Mouse (Mus musculus) 416B (cell line): ENCODE measurements around the gene Slc12a7.

ENCODE experiments used
- DNase-seq: peaks from one replicate; pipeline ENCODE4 v3.0.0; 2011; ENCODE audit warnings: low read depth

Gene Slc12a7

DNA sequence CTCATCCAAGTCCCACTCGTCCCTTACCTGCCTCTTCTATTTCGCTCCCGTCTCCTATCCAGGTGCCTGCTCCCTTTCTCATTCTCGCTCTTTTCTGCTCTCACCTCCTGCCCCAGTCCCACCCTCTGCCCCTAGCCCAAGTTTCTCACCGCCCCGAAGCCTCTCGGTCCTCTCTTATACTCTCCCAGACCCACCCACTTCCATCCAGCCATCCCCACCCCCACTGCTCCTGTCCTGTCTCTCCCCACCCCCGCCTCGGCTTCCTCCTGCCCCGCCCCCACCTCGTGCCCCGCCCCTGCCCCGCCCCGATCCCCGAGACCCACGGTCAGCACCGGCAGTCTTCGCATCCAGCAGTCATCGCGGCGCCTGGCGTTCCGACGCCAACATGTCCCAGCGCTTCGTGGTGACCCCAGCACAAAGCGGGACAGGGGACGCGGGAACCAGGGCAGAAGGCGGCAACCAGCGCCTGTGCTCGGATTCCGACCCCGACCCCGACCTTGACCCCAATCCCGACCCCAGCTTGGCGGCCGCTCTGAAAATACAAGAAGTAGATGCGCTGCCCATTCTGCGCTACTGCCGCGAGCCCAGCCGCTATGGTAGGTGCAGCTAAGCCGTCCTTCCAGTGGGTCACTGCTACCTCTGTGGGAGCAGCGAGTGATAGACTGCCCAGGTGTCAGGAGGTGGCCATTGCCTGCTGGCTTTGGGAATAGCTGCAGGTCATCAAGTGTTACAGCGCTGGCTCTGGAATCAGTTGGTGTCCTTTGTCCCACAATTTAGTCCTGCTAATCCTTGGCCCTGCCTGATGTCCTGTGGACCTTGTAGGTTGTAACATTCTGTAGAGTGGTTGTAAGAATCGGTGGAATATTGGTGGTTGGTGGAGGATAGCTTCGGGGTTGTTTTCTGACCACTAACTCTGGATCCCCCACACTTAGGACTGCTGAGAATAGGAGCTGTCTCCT lies at the start of gene Slc12a7:
Gene Slc12a7, plus strand, starts transcription at position 353 of the 959 bp plus-strand sequence.
- DNase-seq = no peak

DNA sequence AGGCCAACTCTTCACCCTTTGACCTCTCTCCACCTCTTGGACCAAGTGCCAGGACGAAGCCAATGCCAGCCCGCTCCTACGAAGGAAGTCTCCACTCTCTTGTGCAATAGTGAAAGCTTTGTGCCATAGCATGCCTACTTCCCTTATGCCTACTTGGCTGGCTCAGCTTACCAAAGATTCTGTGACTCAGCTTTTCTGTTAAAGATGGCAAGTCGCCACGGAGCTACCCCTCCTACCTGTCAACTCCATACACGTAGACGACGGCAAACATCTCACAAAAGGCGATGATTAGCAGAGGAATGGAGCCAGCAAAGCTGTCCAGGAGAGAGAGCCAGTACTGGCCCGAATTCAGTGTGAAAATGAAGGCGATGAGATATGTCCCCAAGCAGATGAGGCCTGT lies 49.2 kb upstream of the Slc12a7 start:
- DNase-seq = peak; percentile 66

GRCm38 (mm10) chr13:73684412-73684811 lies 48.5 kb upstream of the Slc12a7 start:
- no peak for DNase-seq

- no peak for DNase-seq
Observed at GRCm38 (mm10) chr13:73685502-73685901, 47.4 kb upstream of the Slc12a7 start.

DNA sequence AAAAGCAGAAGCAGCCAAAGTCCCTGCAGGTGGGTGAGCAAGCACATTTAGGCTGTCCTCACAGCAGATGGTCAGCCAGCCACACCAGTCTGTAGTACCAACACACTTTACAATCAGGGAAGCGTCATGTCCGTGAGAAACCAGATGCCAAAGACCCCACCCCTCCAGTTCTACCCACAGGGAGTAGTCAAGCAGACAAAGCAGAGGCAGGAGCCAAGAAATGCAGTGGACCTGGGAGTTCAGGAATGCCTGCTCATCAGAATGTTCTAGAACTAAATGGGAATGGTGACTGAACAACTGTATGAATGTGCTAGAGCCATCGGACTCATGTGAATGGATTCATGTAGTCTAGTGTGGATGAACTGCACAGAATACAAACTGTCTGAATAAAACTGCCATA lies 45.3 kb upstream of the Slc12a7 start:
- no peak for DNase-seq

GRCm38 (mm10) chr13:73688934-73689333 lies 44.0 kb upstream of the Slc12a7 start:
- DNase-seq = no peak

DNA sequence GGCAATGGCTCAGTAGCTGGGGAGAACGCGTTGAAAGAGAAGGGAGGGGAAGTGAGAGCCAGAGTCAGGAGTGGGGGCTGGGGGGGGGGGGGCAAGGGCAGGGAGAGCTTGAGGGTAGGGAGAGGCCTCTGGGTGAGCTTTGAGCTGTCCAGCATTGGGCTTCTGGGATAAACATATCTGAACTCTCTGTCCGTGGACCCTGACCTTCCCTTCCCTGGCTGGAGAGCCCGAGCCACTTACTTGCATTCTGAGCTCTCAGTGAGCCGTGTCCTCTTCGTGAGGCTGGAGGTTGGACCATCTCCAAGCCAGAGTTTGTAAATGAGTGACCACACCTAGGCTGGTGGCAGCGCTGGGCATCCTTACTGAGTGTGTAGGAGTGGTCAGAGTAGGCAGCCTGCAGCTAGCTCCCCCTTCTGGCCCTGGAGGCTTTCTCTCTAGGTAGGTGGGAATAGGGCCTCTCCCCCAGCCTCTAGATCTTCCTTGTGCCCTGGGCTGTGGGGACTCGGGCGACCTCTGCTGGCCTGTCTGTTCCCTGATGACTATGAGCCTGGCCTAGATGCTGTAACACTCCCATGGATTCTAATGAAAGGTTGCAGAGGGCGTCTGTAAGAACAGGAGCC lies 40.5 kb upstream of the Slc12a7 start:
- DNase-seq = peak; percentile 69

- peak; percentile 28 for DNase-seq
Observed at GRCm38 (mm10) chr13:73693333-73693732, 39.6 kb upstream of the Slc12a7 start.

DNA sequence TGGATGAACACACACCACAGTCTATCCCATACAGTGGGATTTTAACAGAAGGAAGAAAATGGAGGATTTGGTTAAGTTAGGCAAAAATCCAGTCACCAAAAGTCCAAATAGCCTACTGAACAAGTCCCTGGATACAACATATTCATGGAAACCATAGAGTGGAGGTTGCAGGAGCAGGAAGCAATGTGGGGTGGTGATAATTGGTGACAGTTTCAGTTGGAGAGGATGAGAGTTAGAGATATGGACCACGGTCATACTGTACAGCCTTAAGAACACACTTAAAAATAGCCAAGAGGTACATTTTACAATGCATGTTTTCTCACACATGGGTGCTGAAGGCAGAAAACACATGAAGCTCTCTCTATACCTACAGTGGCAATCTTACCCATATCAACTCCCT lies 37.9 kb upstream of the Slc12a7 start:
- DNase-seq = no peak

DNA sequence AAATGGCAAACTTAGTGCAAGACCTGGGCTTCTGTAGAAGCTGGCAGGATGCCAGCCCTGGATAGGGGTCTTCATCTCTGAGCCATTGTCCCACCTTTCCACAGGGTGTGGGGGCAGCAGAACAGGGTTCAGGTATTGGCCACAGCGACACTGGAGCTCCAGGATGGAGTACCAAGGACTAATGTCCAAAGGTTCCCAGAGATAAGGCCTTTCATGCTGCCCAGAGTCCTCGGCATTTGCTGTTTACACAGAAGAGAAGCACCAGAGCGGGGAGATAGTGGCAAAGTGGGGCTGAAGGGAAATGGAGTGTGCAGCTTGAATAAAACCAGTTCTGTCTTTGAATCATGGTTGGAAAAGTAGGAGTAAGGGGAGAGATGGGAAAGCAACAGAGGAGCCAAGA lies 36.4 kb upstream of the Slc12a7 start:
- no peak for DNase-seq

- DNase-seq = no peak
Observed at GRCm38 (mm10) chr13:73699714-73700113, 33.2 kb upstream of the Slc12a7 start.

GRCm38 (mm10) chr13:73700554-73700953 lies 32.3 kb upstream of the Slc12a7 start:
- DNase-seq = no peak

- DNase-seq = no peak
Observed at GRCm38 (mm10) chr13:73701161-73701883, 31.6 kb upstream of the Slc12a7 start.

DNA sequence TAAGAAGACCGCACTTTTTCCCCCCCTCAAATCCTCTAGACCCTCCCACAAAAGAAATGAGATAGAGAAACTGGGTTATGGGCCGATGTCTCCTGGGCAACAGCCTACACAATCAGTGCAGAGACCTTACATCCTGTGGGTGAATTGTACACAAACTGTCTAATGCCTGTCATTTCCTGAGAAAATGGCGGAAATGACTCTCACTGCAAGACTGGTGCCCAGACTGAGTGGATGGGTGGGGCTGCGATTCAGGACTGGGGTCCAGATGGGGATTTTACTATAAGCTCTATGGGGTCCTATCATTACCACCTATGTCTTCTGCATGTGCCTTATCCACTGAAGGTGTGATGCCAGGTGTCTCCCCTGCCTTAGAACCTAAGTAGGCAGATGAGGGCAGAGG lies 30.1 kb upstream of the Slc12a7 start:
- peak; percentile 55 for DNase-seq

DNA sequence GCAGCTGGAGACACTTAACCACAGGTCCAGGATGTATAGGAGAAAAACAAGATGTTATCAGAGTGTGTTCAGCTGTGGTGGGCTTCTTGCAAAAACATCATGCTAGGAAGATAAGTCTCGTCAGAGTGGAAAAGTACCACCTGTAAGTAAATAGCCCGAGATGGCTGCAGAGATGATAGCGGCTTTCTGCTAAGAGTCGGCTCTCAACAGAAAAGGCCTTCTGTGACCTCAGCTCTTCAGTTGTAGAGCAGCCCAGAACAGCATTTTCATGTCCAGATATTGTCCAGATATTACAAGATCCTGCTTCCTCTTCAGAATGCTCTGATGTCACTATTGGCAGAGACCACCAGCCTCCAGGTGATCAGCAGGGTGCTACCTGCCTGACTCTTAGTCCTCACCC lies 29.4 kb upstream of the Slc12a7 start:
- DNase-seq = peak; percentile 42

GRCm38 (mm10) chr13:73704694-73705325 lies 28.1 kb upstream of the Slc12a7 start, which contains the start of gene Slc6a19:
Slc6a19 (minus strand) TSS chr13:73704865.
- DNase-seq = no peak

DNA sequence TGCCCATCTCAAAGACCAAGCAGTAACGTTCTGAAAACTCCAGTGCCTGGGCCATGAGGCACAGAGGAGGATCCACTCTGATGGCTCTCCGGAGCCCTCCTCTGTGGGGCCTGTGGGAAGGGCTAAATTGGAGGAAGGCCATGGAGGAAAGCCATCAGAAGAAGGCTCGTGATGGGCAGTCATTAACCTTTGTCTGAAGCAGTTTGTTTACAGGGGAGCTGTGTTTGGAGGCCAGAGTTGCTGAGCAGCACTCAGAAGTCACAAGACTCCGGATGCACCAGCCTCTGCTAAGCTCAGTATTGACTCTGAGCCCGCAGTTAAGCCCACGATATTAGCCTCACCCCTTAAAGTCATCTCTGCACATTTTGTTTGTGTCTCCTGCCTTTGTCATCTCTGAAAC lies 23.4 kb upstream of the Slc12a7 start:
- DNase-seq = no peak

GRCm38 (mm10) chr13:73711221-73711620 lies 21.7 kb upstream of the Slc12a7 start:
- no peak for DNase-seq

DNA sequence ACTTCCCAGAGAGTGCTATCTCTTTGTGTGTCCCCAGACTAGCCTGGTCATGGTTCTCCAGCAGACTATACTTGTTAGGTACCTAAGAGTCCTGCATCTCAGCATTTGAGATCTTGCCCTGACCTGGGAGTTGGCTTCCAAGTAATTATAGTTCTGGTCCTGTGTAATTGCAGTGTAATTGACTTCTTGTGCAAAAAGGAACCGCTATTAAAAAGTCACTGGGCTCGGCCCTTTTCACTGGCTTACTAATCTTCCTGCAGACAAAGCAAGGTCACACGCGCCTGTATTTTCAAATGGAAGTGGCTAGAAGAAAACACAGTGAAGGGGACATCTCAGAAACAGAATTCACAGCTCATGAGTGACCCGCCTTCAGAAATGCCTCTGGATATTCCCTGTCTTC lies 21.1 kb upstream of the Slc12a7 start:
- DNase-seq = no peak

GRCm38 (mm10) chr13:73712228-73712627 lies 20.7 kb upstream of the Slc12a7 start:
- DNase-seq = no peak

DNA sequence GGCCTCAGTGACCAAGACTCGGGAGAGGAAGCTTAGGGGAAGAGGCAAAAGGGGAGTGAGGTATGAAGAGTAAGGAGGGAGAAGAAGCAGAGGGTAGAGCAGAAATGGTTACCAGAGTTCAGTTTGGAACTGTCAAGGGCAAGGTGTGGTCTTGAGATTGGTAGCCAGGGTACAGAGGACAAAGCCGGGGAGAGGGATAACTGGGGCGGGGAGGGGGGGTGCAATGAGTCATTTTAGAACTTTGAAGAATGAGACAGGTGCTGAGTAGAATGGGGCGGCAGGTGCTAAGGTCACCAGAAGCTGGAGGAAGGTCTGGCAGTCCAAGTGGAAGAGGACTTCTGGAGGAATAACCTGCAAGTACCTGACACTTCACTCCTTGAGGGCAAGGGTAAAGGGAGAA lies 19.7 kb upstream of the Slc12a7 start:
- DNase-seq = no peak

DNA sequence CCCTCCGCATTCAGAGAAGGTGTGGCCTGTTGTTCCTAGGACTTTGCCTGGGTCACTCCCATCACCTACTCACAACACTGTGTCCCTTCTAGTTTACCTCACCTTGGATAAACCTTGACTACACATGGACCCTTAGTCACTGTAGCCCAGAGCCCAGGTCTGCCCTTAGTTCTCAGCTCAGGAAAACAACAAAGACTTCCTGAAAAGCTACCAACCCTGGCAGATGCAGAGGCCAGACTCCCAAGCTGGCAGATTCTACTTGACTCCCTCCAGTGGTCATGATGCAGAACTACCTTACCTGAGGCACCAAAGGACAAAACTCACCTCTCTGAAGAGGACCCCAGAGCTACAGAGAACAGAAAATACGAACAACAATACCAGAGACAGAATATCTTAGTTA lies 18.9 kb upstream of the Slc12a7 start:
- peak; percentile 44 for DNase-seq
